Mouse (Mus musculus): ENCODE results near the gene Brox. TPM values are rescaled to one million over a fixed set of nuclear protein-coding genes. Genes with fewer than 3 reads are reported as not detected.
A peak's percentile ranks its signal among the peaks of the same experiment; 100 is the strongest.
"Not testable (repeated sequence)": the region's sequence is repeated elsewhere in the genome, so short reads cannot be mapped to it uniquely, and the experiment has no call there.

Gene Brox
- polyA plus RNA-seq (2015; fragmentation: Nextera tagmentation; extraction: Ambion mirVana), result 44.2 and 44.9 TPM in 2 replicates

GRCm38 (mm10) chr1:183296877-183297383 lies at the start of gene Brox:
Gene Brox, minus strand, starts transcription at chr1:183297269.
- WGBS, result 0% methylated on average over 35 of the region's 39 CpGs
- no peaks in the 10 kb centered on the region for H3K4me1 ChIP-seq (replicated peaks; ENCODE audit: control insufficient read depth, insufficient read depth, low read length)
- peak within 1 kb of the TSS; percentile 54 for H3K4me2 ChIP-seq (ENCODE audit: low read depth, low read length)
- peak within 1 kb of the TSS; percentile 63 for H3K9ac ChIP-seq (ENCODE audit: low read length)
- peak; percentile 93 for ATAC-seq (ENCODE audit: low read depth)
- H3K27ac ChIP-seq (ENCODE audit: low read length), result peak within 1 kb of the TSS; percentile 53
- peaks cover 8% of the 10 kb centered on the region; the same call in 1 of the 2 replicates for H3K36me3 ChIP-seq (ENCODE audit: control insufficient read depth, insufficient read depth, low read length)
- H3K4me3 ChIP-seq (ENCODE audit: low read length), result peak within 1 kb of the TSS; percentile 54
- no peaks in the 10 kb centered on the region for H3K27me3 ChIP-seq (ENCODE audit: control insufficient read depth, insufficient read depth, low read depth, low read length)
- H3K9me3 ChIP-seq (ENCODE audit: control insufficient read depth, low read length), result no peaks in the 10 kb centered on the region

- peak overlapping the region; percentile 80 for H3K27ac ChIP-seq (ENCODE audit: low read length)
- no peak; the same call in 1 of the 2 replicates for ATAC-seq (ENCODE audit: low read depth)
- H3K4me2 ChIP-seq (ENCODE audit: low read depth, low read length), result peak overlapping the region; percentile 93
- WGBS, result 2% methylated on average over 10 of the region's 10 CpGs
- peaks cover 8% of the 10 kb centered on the region; the same call in 1 of the 2 replicates for H3K4me1 ChIP-seq (replicated peaks; ENCODE audit: control insufficient read depth, insufficient read depth, low read length)
- peak overlapping the region; percentile 81 for H3K4me3 ChIP-seq (ENCODE audit: low read length)
- no peaks in the 10 kb centered on the region for H3K9me3 ChIP-seq (ENCODE audit: control insufficient read depth, low read length)
- peak overlapping the region; percentile 86 for H3K9ac ChIP-seq (ENCODE audit: low read length)
- H3K27me3 ChIP-seq (ENCODE audit: control insufficient read depth, insufficient read depth, low read depth, low read length), result no peaks in the 10 kb centered on the region
- H3K36me3 ChIP-seq (ENCODE audit: control insufficient read depth, insufficient read depth, low read length), result peaks cover 20% of the 10 kb centered on the region
These were observed 48.7 kb upstream of the Brox start for GRCm38 (mm10) chr1:183345817-183346195.

DNA sequence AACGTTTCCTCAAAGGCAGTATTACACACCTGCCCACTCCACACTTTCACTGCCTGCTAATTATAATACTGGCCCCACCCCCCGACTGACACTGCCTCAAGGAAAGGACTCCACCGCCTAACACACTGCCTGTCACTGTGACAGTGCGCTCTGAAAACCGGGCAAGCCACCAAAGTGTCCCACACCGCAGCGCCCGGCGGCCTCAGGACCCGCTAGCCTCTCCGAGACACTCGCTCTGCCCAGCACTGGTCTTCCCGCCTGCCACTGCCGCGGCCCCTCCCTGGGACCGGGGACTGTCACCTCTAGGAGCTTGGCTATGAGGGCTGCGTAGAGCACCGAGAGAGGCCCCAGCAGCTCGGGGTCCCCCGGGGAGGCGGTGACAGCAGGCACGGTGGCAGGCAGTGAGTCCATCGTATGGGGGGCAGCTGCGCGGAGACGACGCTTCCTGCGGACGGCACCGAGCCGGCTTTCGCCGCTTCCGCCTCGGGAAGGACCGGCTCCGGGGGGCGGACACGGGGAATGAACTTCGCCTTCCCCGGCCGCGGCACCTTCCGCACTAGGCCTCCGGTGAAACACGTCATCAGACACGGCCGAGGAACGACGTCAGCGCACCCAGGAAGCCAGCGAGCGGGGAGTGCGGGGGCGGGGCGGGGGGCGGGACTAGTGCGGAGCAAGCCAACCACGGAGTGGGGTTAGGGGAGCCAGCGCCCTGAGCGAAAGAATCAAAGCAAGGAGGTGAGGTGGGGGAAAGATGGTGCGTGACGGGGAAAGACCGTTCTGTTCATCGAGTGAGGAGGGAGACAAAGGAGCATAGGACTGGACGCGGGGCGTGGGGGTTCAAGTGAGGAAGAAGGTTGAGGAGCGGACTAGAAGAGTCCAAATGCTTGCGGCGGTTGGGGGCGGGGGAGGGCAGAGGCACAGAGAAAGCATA lies 48.1 kb upstream of the Brox start:
- Histone ChIP-seq H3K36me3 (ENCODE audit: control insufficient read depth, insufficient read depth, low read length) (peaks cover 15% of the 10 kb centered on the region), H3K9ac (ENCODE audit: low read length) (peak overlapping the region; percentile 86), H3K27me3 (ENCODE audit: control insufficient read depth, insufficient read depth, low read depth, low read length) (no peaks in the 10 kb centered on the region), H3K4me2 (ENCODE audit: low read depth, low read length) (peak overlapping the region; percentile 93), H3K27ac (ENCODE audit: low read length) (peak overlapping the region; percentile 80), H3K4me1 (replicated peaks; ENCODE audit: control insufficient read depth, insufficient read depth, low read length) (peaks cover 8% of the 10 kb centered on the region; the same call in 1 of the 2 replicates), H3K9me3 (ENCODE audit: control insufficient read depth, low read length) (no peaks in the 10 kb centered on the region), H3K4me3 (ENCODE audit: low read length) (peak overlapping the region; percentile 81)
- under 1% methylated on average over 72 of the region's 72 CpGs for WGBS
- peak; percentile 98 for ATAC-seq (ENCODE audit: low read depth)

- H3K4me3 ChIP-seq (ENCODE audit: low read length); H3K9me3 ChIP-seq (ENCODE audit: control insufficient read depth, low read length); H3K9ac ChIP-seq (ENCODE audit: low read length); ATAC-seq (ENCODE audit: low read depth); H3K27ac ChIP-seq (ENCODE audit: low read length); H3K27me3 ChIP-seq (ENCODE audit: control insufficient read depth, insufficient read depth, low read depth, low read length); H3K4me2 ChIP-seq (ENCODE audit: low read depth, low read length); H3K4me1 ChIP-seq (replicated peaks; ENCODE audit: control insufficient read depth, insufficient read depth, low read length): not testable (repeated sequence)
- 100% methylated on average over 1 of the region's 1 CpGs for WGBS
- peaks cover 19% of the 10 kb centered on the region for H3K36me3 ChIP-seq (ENCODE audit: control insufficient read depth, insufficient read depth, low read length)
These were observed 45.8 kb upstream of the Brox start for GRCm38 (mm10) chr1:183342902-183343301.

GRCm38 (mm10) chr1:183327171-183327570 lies 30.1 kb upstream of the Brox start:
- 88% methylated on average over 8 of the region's 8 CpGs for WGBS
- Histone ChIP-seq H3K36me3 (ENCODE audit: control insufficient read depth, insufficient read depth, low read length) (peaks cover 54% of the 10 kb centered on the region), H3K4me1 (replicated peaks; ENCODE audit: control insufficient read depth, insufficient read depth, low read length) (no peaks in the 10 kb centered on the region), H3K27me3 (ENCODE audit: control insufficient read depth, insufficient read depth, low read depth, low read length) (no peaks in the 10 kb centered on the region), H3K9me3 (ENCODE audit: control insufficient read depth, low read length) (peaks cover 4% of the 10 kb centered on the region), H3K4me2 (ENCODE audit: low read depth, low read length) (no peak overlapping the region), H3K4me3 (ENCODE audit: low read length) (no peak overlapping the region), H3K9ac (ENCODE audit: low read length) (no peak overlapping the region), H3K27ac (ENCODE audit: low read length) (no peak overlapping the region)
- no peak for ATAC-seq (ENCODE audit: low read depth)

DNA sequence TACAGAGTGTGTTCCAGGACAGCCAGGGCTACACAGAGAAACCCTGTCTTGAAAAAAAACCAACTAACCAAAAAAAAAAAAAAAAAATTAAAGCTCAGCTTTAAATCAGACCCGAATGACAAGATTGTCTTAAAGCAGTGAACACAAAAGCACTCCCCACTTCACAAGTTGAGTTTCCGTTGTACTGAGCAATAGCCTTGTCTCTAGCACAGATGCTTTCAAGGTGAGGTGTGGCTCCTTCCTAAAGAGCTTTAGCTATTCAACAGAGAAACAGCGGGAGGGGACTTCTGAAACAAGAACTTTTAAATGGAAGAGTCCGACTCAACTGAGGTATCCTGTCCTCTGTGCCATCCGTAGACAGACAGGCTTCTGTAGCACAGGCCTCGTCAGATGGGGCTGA lies 27.4 kb upstream of the Brox start:
- Histone ChIP-seq H3K9me3 (ENCODE audit: control insufficient read depth, low read length) (peaks cover 4% of the 10 kb centered on the region), H3K27me3 (ENCODE audit: control insufficient read depth, insufficient read depth, low read depth, low read length) (no peaks in the 10 kb centered on the region), H3K4me1 (replicated peaks; ENCODE audit: control insufficient read depth, insufficient read depth, low read length) (no peaks in the 10 kb centered on the region), H3K36me3 (ENCODE audit: control insufficient read depth, insufficient read depth, low read length) (peaks cover 44% of the 10 kb centered on the region), H3K9ac (ENCODE audit: low read length) (no peak overlapping the region), H3K4me3 (ENCODE audit: low read length) (no peak overlapping the region), H3K4me2 (ENCODE audit: low read depth, low read length) (no peak overlapping the region), H3K27ac (ENCODE audit: low read length) (no peak overlapping the region)
- WGBS, result 93% methylated on average over 6 of the region's 6 CpGs
- ATAC-seq (ENCODE audit: low read depth), result no peak

GRCm38 (mm10) chr1:183323923-183324322 lies 26.9 kb upstream of the Brox start:
- Histone ChIP-seq H3K4me2 (ENCODE audit: low read depth, low read length) (no peak overlapping the region), H3K9ac (ENCODE audit: low read length) (no peak overlapping the region), H3K9me3 (ENCODE audit: control insufficient read depth, low read length) (peaks cover 4% of the 10 kb centered on the region), H3K27ac (ENCODE audit: low read length) (no peak overlapping the region), H3K4me1 (replicated peaks; ENCODE audit: control insufficient read depth, insufficient read depth, low read length) (no peaks in the 10 kb centered on the region), H3K27me3 (ENCODE audit: control insufficient read depth, insufficient read depth, low read depth, low read length) (no peaks in the 10 kb centered on the region), H3K4me3 (ENCODE audit: low read length) (no peak overlapping the region), H3K36me3 (ENCODE audit: control insufficient read depth, insufficient read depth, low read length) (peaks cover 43% of the 10 kb centered on the region)
- ATAC-seq (ENCODE audit: low read depth), result no peak
- 92% methylated on average over 2 of the region's 2 CpGs for WGBS

- not testable (repeated sequence) for ATAC-seq (ENCODE audit: low read depth); H3K9me3 ChIP-seq (ENCODE audit: control insufficient read depth, low read length); H3K27ac ChIP-seq (ENCODE audit: low read length); H3K9ac ChIP-seq (ENCODE audit: low read length); H3K4me2 ChIP-seq (ENCODE audit: low read depth, low read length); H3K4me3 ChIP-seq (ENCODE audit: low read length); H3K4me1 ChIP-seq (replicated peaks; ENCODE audit: control insufficient read depth, insufficient read depth, low read length); H3K27me3 ChIP-seq (ENCODE audit: control insufficient read depth, insufficient read depth, low read depth, low read length)
- peaks cover 39% of the 10 kb centered on the region for H3K36me3 ChIP-seq (ENCODE audit: control insufficient read depth, insufficient read depth, low read length)
- WGBS, result 84% methylated on average over 5 of the region's 5 CpGs
These were observed 25.4 kb upstream of the Brox start for GRCm38 (mm10) chr1:183322496-183322895.

- Histone ChIP-seq H3K4me1 (replicated peaks; ENCODE audit: control insufficient read depth, insufficient read depth, low read length) (no peaks in the 10 kb centered on the region), H3K9me3 (ENCODE audit: control insufficient read depth, low read length) (peaks cover 4% of the 10 kb centered on the region), H3K27ac (ENCODE audit: low read length) (no peak overlapping the region), H3K27me3 (ENCODE audit: control insufficient read depth, insufficient read depth, low read depth, low read length) (no peaks in the 10 kb centered on the region), H3K4me3 (ENCODE audit: low read length) (no peak overlapping the region), H3K36me3 (ENCODE audit: control insufficient read depth, insufficient read depth, low read length) (peaks cover 37% of the 10 kb centered on the region), H3K9ac (ENCODE audit: low read length) (no peak overlapping the region), H3K4me2 (ENCODE audit: low read depth, low read length) (no peak overlapping the region)
- ATAC-seq (ENCODE audit: low read depth), result no peak
- WGBS, result 61% methylated on average over 3 of the region's 3 CpGs
These were observed 23.6 kb upstream of the Brox start for GRCm38 (mm10) chr1:183320708-183321107.
